Mouse (Mus musculus): ENCODE data around the gene Hspg2.

DNA sequence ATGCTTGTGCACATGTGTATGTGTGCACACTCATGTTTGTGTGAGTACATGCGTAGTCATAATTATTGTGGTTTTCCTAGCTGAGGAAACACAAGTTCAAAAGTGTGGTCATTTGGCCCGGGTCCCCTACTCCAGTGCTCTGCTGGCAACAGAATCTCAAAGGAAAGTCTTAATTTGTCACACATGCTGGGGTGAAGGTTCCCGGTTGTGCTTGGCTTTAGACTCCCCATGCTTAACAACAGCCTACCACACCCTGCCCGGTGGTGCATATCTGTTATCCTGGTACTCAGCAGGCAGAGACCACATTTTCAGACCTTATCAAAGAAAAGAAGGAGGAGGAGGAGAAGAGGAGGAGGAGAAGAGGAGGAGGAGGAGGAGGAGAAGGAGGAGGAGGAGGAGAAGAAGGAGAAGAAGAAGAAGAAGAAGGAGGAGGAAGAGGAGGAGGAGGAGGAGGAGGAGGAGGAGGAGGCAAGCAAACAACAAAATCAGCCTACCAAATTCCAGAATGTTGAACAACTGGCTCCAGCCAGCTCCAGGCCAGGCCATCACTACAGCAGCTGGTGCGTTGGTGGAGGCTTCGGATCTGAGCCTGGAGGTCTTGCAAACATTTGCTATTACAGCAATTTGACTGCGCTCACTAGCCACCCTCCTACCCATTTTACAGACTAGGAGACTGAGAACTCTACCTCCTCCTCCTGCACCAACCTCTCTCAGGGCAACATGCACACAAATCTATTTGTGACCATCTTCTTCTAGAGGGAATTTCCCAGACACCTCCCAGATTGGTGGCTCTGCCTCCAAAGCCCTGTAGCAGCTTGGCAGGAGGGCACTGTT lies 21.0 kb upstream of the Hspg2 start:
- TF ChIP-seq CTCF (IDR thresholded peaks at IDR 0.05) (no peak), EP300 (IDR thresholded peaks at IDR 0.05; ENCODE audit: insufficient read depth, low read depth, low read length) (no peak)
